Mouse (Mus musculus): ENCODE measurements around the gene Zfp385b.

Zfp385b gene

GRCm38 (mm10) chr2:77589205-77589901 is 230.1 kb downstream of the Zfp385b start:
- no peak for DNase-seq (ENCODE audit: low read depth, low spot score)

- peak; percentile 13 for DNase-seq (ENCODE audit: low read depth, low spot score)
Observed at GRCm38 (mm10) chr2:77587387-77587786, 232.1 kb downstream of the Zfp385b start.

- DNase-seq (ENCODE audit: low read depth, low spot score), result peak; percentile 16
Observed at GRCm38 (mm10) chr2:77586581-77587360, 232.7 kb downstream of the Zfp385b start.

GRCm38 (mm10) chr2:77583586-77583985 is 235.9 kb downstream of the Zfp385b start:
- DNase-seq (ENCODE audit: low read depth, low spot score), result no peak

DNA sequence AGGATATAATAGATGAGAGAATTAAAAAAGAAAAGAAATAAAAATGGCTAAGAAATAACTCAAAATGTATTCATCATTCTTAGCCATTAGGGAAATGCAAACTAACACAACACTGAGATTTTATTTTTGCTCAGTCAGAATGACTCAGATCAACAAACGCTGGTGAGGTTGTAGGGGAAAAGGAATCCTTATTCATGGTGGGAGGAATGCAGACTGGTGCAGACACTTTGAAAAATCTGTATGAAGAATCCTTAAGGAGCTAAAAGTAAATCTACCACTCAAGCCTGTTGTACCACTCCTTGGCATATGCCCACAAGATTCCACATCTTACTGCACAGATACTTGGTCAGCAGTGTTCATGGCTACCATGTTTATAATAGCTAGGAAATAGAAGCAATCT is 242.9 kb downstream of the Zfp385b start:
- no peak for DNase-seq (ENCODE audit: low read depth, low spot score)

DNA sequence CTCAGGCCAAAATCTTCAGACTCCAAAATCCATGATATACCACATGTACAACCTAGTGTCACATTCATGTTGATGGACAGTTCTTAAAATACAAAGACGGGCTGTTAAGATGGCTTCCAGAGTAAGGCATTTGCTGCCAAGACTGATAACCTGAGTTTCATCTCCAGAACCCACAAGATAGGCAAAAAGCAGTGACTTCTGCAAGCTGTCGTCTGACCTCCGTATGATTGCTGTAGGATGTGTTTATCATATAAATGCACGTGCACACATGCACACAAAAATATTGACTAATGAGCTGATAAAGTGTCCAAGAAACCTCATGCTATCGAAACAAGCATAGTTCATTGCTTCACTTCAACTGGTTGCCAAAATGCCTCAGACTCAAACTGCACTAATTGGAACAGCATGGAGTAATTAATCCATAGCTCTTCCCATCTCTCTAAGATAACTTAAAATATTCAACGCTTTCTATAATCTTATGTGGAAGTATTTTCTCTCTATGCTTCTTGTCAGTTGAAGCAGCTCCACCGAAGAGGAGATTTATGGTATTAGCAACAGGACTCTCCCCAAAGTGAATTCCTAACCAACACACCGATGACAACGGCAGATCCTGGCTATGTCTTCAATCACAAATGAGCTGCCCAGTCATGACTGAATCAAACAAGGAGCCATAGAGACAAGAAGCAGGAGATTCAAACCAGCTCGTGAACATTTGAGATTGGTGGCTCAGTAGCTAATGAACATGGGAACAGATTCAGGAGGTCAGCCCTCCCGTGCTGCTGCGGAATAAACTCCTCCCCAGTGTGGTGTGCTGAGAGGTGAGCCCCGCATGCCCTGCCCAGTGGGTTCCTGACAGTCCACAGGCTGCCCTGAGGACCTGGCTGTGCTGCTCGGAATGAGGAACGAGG is 251.7 kb downstream of the Zfp385b start:
- DNase-seq (ENCODE audit: low read depth, low spot score), result no peak

- no peak for DNase-seq (ENCODE audit: low read depth, low spot score)
Observed at GRCm38 (mm10) chr2:77563706-77564105, 255.7 kb downstream of the Zfp385b start.

DNA sequence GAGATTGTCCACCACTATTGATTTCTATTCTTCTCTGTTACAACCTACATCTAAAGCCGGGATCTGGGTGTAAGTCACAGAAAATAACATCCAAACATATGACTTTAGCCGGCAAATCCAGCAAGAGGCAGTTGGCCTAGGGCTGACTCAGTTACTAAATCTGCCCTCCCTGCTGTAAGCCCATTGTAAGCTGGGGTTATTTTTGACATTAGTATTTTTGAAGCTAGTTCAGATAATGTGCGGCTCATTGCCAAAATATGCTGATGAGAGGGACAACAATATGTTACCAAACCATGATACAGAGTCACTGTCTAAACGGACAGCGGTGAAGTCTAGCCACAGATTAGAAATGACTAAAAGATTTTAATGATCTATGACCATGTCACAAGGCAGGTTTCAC is 257.5 kb downstream of the Zfp385b start:
- no peak for DNase-seq (ENCODE audit: low read depth, low spot score)

DNA sequence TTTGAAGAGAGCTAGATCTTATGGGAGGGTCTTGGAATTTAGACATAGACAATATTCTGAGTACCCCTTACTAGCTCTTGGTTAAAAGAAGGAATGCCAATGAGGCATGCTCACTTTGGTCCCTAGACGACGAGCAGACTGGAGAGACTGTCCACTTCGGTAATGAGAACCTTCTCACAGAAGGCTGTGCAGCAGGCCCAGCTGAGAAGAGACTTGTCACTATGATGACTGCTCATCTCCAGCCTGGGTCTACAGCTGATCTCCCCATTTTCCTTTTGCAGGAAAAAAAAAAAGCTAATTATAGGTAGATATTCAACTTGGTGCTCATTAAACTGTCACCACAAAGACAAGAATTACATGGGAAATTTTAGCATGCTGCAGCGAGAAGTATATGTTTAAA is 262.5 kb downstream of the Zfp385b start:
- no peak for DNase-seq (ENCODE audit: low read depth, low spot score)

DNA sequence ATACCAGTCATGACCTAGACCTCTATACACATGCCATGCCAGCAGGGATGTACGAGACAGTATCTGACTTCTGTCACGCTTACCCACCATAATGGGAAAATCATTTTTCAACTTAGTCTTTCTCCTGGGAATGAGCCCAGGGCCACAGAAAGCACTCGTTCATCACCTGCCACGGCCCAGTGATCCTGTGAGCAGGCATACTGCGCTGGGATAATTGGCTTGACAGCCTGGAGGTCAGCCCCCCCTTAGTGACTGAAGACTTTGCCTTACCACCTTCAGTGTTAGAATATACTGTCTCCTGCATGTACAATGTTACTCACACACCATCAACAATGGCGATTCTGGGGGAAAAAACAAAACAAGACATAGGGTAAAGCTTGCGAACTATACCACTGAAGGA is 263.5 kb downstream of the Zfp385b start:
- DNase-seq (ENCODE audit: low read depth, low spot score), result no peak

DNA sequence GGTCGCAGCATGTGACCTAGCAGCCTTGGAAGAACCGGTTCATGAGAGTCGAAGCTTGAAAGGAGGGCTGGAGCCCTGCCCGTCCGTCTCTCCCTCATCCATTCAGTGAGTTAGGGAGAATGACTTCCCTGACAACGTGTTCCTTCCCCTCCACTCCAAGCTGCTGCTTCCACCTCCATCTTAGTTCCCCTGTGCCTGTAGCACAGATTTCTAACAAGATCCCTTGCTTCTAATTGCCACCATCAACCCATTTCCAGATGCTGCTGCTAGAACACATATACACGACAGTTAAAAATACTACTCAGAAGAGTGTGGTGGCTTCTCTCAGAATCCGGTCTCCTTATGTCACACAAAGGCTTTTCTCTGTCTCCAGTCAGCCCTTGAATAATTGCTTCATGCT is 266.8 kb downstream of the Zfp385b start:
- DNase-seq (ENCODE audit: low read depth, low spot score), result no peak

DNA sequence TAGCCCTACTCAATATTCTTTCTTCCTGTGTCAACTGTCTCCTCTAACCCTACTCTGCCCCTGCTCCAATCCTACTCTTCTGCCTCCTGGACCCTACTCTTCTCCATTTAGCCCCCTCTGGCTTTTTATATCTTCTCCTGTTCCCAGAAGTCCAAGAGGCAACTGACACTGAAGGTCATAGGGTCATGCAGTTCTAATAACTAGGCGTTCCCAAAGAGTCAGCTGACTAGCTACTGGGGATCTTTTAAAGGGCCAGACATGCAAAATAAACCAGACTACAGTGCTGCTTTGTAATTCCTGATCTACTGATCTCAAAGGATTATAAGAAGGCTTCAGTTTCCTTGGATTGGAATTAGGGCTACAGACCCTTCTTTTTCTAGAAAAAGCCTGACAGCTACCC is 276.1 kb downstream of the Zfp385b start:
- no peak for DNase-seq (ENCODE audit: low read depth, low spot score)

- DNase-seq (ENCODE audit: low read depth, low spot score), result no peak
Observed at GRCm38 (mm10) chr2:77542605-77543004, 276.8 kb downstream of the Zfp385b start.

DNA sequence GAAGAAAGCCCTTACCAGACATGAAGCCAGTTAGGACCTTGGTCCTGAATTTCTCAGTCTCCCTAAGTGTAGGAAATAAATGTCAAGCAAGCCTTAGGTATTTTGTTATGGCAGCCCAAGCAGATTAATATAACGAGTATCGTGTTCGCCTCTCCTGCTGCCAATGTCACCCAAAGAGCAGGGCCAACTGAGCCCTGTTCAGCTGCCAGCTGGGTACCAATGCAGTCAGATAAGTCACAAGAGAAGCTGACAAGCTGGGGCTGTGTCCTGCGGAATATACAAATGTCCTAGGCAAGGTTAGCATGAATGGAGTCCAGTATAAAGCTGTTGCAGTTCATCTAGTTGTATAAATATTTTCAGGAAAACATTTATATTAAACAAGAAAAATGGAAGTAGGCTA is 277.8 kb downstream of the Zfp385b start:
- DNase-seq (ENCODE audit: low read depth, low spot score), result no peak

- DNase-seq (ENCODE audit: low read depth, low spot score), result no peak
Observed at GRCm38 (mm10) chr2:77540860-77541259, 278.6 kb downstream of the Zfp385b start.

DNA sequence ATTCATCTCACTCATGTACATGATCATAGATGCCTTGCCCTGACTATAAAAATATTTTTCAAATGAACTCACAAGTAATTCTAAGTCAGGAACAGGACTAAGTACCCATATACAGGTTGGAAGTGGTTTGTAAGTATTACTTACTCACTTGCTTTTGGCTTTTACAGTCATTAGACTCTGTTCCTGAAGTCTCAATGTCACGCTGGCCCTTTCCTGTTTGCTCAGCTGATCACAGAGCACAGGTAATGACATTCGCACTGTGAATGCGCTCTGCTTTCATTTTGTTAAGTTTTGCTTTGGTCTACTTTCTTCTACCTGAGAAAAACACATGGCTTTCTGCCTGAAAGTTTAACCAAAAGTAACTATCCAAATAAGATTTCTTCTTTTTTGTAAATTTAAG is 282.9 kb downstream of the Zfp385b start:
- no peak for DNase-seq (ENCODE audit: low read depth, low spot score)

DNA sequence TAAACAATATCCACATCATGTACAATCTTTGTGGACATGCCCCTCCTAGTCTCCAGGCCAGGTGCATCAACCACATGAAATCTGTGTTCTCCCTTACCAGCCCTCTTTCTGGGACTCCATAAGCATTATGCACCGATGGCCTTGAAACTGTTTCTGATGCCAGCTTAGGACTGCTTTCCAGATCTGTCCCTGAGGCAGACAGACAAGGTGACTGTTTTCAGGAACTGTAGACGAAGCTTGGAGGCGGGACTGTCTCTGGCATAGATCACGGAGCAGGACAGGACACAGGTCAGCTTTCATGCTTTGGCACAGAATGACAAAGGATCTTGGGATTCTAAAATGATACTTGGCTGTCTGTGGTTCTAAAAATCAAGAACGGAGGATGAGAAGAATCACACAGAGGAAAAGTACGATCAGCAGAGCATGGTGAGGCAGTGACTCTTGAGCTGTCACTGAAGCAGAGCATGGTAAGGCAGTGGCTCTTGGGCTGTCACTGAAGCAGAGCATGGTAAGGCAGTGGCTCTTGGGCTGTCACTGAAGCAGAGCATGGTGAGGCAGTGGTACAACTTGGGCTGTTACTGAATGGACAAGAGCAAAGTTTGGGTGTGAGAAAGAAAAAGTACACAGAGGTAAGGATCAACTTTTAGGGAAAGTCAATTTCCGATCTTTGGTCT is 291.2 kb downstream of the Zfp385b start:
- DNase-seq (ENCODE audit: low read depth, low spot score), result no peak

DNA sequence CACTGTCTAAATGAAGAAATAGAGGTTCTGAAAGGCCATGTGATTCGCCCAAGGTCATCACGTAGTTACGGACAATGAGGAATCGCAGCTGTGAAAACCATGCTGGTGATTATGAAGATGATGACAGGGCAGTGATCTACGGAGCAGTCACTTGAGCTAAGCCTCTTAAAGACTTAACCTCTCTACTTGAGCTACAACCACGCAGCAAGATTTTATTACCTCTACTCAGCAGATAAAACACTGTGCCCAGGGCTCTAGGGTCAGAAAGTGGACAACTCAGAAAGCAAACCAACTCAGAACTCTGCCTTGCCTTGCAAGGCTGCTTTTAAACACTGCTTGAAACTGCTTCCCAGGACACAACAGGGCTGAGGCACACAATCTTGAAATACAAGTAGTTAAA is 291.8 kb downstream of the Zfp385b start:
- DNase-seq (ENCODE audit: low read depth, low spot score), result no peak

DNA sequence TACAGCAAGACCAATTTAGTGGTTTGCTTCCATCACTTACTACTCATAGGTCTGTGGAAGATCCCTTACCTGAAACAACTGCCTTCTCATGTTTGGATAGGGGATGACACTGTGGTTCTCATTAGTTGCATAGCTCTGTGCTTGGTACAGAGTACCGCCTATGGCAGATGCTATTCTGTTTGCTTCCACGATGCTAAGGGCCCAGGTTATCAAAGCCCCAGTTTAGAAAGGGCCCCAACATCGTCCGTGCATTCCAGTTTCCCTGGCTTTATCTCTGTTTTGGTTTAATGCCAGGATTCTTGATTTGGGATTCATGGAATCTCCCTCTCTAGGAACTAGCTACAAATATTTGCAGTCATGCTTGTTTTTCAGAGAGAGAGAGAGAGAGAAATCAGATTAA is 292.6 kb downstream of the Zfp385b start:
- no peak for DNase-seq (ENCODE audit: low read depth, low spot score)

DNA sequence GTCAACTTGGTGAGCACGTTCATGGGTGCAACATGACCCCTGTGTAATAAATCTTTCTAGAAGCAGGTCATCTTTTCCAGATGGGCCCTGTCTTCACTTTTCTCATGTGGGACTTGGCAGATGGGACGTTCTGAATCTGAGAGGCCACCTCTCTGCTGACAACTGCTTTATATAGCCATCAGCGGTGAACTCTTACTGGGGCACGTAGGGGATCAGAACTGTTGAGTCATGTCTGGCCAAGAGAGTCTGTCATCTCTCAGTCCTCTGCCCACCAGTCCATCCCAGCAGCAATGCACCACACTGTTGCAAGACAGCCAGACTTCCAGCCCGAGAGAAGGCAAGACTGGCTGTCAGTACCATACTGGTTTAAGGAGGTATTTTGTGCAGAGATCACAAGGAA is 293.1 kb downstream of the Zfp385b start:
- no peak for DNase-seq (ENCODE audit: low read depth, low spot score)

- DNase-seq (ENCODE audit: low read depth, low spot score), result no peak
Observed at GRCm38 (mm10) chr2:77522223-77522622, 297.2 kb downstream of the Zfp385b start.

GRCm38 (mm10) chr2:77519341-77519740 is 300.1 kb downstream of the Zfp385b start:
- DNase-seq (ENCODE audit: low read depth, low spot score), result no peak
